Mouse (Mus musculus) testis, postnatal 10 days (tissue): ENCODE measurements around the gene Ralgapa2.
A peak's percentile ranks its signal among the peaks of the same experiment; 100 is the strongest.

Experiments used
- DNase-seq: peaks from one replicate; pipeline ENCODE4 v3.0.0; 2021; ENCODE audit warnings: low spot score

Ralgapa2 gene

DNA sequence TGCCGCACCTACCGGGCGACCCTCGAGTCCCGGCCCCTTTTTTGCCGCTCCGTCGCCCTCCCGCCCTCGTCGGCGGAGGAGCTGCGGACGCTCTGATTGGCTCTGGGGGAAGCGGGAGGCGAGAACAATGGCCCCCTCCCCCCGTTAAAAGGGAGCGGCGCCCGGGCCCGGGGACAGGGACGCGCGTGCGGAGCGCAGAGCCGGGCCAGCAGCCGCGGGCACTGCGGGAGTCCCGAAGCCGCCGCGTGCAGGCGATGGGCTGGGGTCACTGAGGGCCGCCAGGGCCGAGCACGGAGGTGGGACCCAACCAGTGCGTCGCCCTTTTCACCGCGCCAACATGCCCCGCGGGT is 290.2 kb downstream of the Ralgapa2 start:
- no peak for DNase-seq

DNA sequence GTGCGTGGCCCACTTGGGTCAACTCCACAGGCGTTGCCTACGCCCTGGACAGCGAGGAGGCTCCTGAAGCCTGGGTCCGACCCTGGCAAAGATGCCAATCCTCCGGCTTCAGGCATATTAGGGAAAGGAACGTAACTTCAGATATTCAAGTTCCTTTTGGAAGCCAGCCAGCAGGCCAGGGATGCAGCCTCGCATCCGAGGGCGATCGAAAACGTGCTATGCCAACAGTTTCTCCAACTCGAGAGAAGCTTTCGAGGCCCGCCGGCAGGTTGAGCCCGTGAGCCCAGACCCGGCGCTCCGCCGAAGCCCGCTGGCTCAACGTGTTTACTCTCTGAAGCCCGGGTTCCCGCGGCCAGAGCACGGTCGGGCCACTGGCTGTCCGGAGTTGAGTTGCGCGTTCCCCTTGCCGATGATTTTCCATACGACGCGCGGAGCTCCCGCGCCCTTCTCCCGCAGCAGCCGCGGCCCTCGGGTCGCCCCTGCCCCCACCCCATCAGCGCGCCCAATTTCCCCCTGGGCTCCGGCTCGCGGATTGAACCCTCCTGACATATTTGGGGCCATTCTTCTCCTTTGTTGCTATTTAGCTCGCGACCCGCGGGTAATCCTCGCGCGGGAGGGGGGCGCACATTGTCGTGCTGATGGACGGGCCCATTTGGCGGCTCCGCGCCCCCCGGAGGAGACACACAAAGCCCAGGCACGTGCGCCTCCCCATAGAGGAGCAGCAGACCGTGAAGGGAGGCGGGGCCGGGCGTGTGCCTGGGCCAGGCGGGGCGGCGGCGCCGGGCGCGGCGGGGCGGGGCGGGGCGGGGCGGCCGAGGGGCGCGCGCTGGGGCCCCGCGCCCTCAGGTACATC is 290.8 kb downstream of the Ralgapa2 start, which contains the start of gene Insm1:
Gene Insm1 (plus strand): TSS at position 846 of the 853 bp plus-strand sequence.
- DNase-seq = peak; percentile 59

DNA sequence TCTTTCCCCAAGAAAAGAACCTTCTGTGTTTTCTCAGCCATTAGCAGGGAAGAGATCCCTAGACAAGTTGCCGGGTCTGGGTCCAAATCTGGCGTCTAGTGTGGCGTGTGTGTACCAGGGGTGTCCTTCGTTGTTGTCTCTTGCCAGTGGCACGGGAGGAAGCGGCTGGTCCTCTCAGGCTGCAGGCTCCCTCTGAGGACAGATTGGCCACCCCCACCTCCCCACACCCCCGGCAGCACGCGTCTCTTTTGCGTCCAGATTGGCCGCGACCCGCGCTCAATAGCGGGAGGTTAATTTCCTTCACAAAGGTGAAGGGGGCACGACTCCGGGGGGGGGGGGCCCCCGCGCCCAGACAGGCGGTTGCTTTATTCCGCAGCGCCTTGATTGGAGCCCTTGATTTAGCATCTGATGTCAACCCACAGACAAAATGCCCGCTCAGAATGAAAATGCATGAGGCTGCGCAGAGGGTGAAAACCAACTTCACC is 291.5 kb downstream of the Ralgapa2 start:
- DNase-seq = no peak

DNA sequence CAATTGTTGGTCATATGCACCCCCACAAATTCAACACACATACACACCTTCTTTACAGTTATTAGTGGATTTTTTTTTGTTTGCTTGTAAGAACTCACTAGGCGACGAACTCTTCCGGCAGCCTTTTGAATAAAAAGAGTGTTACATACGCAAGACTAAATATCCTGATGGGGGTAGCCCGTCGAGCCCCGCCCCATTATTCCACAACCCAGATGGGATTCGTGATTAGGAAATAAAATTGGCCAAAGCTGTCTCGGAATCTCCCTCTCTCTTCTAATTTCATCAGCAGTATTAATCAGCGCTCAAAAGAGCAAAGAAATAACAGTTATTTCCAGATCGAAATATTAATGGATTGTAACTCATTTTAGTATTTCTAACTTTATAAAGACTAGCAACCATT is 292.4 kb downstream of the Ralgapa2 start:
- DNase-seq = no peak

DNA sequence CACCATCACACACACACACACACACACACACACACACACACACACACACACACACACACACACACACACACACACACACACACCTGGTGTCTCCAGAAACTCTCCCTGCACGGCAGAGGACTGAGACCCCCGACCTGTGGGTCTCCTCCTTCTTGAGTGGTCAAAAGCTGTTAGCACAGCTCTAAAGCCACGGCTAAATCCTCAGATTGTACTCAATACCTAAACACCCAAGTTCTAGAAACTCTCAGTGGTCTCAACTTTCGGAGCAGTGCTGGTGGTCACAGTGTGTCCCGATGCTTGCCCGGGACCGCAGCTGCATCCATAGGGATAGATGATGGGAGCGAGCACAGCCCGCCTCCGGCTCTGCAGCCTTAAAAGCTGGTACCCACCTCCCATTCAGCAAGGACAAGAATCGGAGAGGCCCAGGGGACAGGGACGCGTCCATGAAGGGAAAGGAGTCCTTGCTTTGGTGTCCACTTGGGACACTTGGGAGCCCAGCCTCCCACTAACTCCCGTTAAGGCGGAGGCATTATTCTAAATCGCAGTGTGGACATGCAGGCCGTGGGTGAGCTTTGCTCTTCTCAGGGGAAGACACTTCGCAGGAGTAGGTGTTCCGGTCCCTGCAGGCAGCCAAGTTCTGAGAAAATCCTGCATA is 293.1 kb downstream of the Ralgapa2 start:
- DNase-seq = no peak

DNA sequence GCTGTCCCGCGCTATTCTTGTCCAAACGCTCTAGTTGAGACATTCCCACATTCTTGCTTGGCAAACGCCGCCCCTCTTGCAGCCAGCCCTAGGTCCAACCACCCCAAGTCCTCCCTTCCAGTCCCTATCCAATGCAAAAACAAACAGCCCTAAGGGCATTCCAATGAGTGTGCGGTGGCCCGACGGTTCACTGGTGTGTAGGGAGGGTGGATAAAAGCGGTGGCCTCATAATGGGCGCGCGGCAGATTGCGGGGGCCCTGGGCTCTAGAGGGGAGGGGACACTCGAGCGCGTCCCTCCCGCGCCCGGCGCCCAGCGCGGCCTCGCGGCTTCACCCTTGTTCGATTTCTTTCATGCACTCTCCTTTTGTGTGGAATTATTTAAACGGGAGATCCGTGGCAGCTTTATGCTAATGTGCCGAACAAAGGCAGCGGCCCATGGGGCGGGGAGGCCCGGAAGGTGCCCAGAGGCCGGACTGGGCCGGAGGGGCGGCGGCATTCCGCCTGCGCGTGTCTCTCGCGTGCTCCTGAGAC is 293.9 kb downstream of the Ralgapa2 start:
- no peak for DNase-seq

DNA sequence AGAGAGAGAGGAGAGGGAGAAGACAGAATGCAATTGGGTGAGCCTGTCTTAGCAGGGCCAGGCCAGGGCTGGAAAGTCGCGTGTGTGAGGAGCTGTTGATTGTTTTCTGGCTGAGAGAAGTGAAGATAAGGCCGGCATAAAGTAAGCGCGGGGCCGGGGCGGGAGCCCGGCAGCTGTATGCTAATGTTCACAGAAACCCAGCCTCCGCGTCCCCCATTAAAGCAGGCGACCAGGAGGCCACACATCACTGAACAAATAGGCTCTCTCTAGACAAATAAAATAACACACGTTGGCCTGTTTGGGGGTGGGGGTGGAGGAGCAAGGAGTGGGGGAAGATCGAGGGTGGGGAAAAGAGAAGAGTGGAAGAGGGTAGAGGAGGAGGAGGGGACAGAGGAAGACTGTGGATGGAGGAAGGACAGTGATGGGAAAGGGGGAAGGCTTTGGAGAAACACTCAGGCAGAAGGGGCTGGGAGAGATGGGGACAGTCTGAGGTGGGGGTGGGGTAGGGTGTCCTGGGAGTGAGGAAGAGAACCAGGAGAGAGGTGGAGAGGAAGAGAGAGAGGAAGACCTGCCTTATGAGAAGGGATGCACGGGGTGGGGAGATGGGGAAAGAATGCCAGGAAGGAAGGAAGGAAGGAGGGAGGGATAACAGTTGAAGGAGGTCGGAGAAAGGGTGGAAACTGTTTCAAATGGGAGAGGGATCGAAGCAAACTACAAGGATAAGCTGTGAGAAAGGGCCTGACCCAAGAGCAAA is 294.7 kb downstream of the Ralgapa2 start:
- DNase-seq = no peak

DNA sequence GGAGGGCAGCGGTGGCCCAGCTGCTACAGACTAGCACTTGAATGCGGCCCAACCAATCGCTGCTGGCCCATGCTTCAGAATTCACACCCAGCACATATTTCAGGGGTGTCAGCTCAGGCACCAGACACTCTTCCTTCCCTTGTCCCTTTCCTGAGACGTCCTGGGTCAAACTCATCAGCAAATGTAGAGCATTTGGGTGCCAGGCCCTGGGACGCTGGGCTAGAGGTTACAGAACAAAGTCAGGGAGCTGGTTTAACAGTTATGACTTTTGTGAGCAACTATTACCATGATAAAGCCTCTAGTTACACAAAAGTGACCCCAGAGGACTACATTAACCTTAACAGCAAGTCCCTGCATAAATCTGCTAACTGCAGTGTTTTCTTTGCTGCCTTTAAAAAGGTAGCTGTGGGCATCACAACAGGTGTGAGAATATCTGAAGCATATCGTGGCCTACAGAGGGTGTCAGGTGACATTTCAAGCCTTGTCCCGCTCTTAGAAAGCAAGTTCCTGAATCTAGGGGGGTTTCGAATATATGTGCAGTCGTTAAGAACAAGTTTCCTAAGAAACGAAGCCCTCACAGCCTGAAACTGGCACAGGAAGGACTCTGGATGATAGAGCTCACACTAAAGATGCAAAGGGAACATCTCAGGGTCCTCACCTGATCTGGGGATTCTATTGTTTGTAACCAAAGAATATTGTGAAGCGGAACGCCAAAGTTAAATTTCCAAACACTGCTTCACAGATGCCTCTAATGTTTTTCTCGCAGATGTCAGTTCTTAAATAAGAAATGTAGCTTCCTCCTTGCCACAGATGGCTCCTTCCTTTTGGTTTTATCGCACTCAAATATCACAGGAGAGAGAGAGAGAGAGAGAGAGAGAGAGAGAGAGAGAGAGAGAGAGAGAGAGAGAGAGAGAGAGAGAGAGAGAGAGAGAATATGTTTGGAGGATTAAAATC is 295.8 kb downstream of the Ralgapa2 start:
- no peak for DNase-seq

DNA sequence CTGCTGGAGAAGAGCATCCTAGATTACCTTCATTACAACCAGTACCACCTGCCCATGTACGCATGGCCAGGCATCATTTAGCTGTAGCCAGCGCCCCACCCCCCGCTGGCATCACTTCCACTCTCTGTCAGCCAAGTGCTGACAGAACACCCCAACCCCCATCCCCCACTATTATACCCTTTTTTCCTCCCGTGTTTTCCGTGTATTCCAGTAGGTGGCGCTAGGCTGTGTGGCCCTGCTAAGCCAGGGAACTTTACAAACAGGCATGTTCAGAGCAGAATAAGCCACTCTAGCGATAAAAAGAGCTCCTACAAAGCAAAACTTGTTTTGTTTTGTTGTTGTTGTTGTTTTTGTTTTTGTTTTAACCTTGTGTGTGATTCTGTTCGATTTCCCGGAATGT is 297.4 kb downstream of the Ralgapa2 start:
- DNase-seq = peak; percentile 47

DNA sequence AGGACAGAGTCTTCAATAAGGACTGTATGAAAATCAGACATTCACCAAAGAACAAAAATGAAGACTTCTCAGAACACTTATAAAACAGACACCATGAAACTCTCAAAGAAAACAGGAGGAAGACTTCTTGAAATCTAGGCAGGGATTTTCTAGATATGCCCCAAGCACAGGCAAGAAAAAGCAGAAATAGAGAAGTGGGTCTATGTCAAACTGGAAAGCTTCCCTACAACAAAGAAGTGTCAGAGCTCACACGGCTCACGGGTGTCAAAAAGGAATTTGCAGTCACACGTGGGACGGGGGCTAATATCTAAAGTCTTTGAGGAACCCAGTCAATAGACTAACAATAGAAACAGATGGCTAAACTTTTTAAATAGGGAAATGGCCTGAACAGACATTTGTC is 301.2 kb downstream of the Ralgapa2 start:
- no peak for DNase-seq

DNA sequence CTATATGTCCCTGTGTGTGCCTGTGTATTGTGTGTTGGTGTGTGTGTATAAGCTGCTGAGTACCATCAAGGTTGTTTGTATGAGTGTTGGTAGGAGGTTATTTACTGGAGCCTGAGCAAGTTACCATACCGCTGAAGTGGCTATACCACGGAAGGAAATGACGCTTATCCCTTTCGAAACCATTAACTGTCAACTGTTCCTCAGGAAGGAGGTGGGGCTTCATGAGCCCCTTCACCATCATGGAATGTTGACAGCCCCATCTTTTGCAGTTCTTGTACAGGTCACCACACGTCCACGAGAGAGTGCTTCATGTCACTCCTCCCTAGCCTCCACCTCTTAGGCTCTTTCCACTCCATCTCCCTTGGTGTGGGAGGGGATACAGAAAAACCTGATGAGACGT is 314.2 kb downstream of the Ralgapa2 start:
- no peak for DNase-seq

DNA sequence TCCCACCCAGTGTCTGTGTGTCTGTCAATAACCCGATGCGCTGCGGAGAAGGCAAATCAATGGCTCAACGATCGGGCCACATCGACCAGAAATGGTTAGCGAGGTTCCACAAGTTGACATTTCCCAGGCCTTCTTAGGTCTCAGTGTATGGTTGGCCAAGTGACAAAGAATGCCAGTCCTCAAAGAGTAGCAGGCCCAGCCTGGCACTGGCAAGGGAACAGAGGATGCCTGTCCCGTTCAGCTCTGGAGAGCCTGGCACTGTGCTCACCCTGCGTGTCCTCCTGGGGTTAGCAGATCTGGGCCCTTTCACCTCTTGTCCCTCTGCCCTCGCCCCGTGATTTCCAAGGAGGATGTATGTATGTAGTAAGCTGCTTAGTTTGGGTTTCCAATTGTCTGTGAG is 316.0 kb downstream of the Ralgapa2 start:
- no peak for DNase-seq
